8 mouse cellular contexts compared by ENCODE assay signal in the genomic region with DNA sequence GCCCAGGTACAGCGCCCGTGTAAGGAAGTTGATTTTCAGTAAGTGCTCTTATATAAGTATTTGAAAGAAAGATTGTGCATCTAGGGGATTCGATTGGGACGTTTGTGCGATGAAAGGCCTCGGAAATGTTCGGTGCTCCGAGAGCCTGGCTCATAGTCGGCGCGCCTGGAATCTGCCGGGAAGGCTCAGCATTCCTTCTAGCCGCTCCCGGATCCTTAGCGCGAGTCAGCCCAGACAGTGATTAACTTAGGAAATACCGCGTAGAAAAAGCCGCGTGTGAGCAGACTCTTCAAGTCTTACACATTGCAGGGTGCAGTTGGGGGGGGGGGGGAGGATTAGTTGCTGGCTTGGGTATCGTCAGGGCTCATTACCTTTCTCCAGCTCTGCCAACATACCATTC. TPM values are rescaled to one million over a fixed set of nuclear protein-coding genes. Genes with fewer than 3 reads are reported as not detected.
A peak's percentile ranks its signal among the peaks of the same experiment; 100 is the strongest.
DNase-seq lines count a peak whose midpoint lies in the region; ATAC-seq lines count a peak whose summit lies in the region.

No protein-coding gene starts in this region.

- intact Hi-C loops in left cerebral cortex, postnatal 36 days (cut with DNase I): loop anchor here (5.0 kb wide), 2 partner anchors 91 to 149 kb away; a partner anchor contains a TSS

- no peaks in the 10 kb centered on the region for H3K9me3 ChIP-seq in forebrain, embryonic 16.5 days (ENCODE audit: control insufficient read depth, low read length)
- no peaks in the 10 kb centered on the region for H3K9me3 ChIP-seq in midbrain, embryonic 16.5 days (replicated peaks; ENCODE audit: control insufficient read depth, low read length, poor library complexity, severe bottlenecking)

- peak overlapping the region; percentile 83 for H3K4me3 ChIP-seq in forebrain, embryonic 16.5 days (replicated peaks; ENCODE audit: low read length)
- peak overlapping the region; percentile 87 for H3K4me3 ChIP-seq in midbrain, embryonic 16.5 days (ENCODE audit: low read depth, low read length)

- 0% methylated on average over 21 of the region's 21 CpGs for WGBS in forebrain, embryonic 16.5 days
- WGBS in midbrain, embryonic 16.5 days: under 1% methylated on average over 21 of the region's 21 CpGs

- peak overlapping the region; percentile 92 for H3K27ac ChIP-seq in forebrain, embryonic 16.5 days (ENCODE audit: low read length)
- H3K27ac ChIP-seq in midbrain, embryonic 16.5 days (ENCODE audit: low read length): peak overlapping the region; percentile 98

- peak; percentile 39 to 47 for DNase-seq in frontal cortex, postnatal 36 days (ENCODE audit: low spot score in 2 of 2)
- DNase-seq in frontal cortex, postnatal 14 days (ENCODE audit: low spot score in 2 of 2): no peak
- peak; percentile 21 for DNase-seq in MN1 (ENCODE audit: low spot score)
- DNase-seq in left cerebral cortex, postnatal 36 days (ENCODE audit: low spot score in 2 of 2): peak; percentile 28 to 31
- DNase-seq in layer of hippocampus, postnatal 36 days: no peak
- no peak for DNase-seq in B cell, adult 2 months

- H3K4me2 ChIP-seq in forebrain, embryonic 16.5 days (ENCODE audit: low read length): peak overlapping the region; percentile 75
- peak overlapping the region; percentile 96 for H3K4me2 ChIP-seq in midbrain, embryonic 16.5 days (ENCODE audit: low read length)

- H3K27me3 ChIP-seq in forebrain, embryonic 16.5 days (replicated peaks; ENCODE audit: control insufficient read depth, insufficient read depth, low read length): no peaks in the 10 kb centered on the region
- no peaks in the 10 kb centered on the region for H3K27me3 ChIP-seq in midbrain, embryonic 16.5 days (ENCODE audit: control insufficient read depth, insufficient read depth, low read depth, low read length)

- H3K36me3 ChIP-seq in forebrain, embryonic 16.5 days (ENCODE audit: control insufficient read depth, insufficient read depth): peaks cover 2% of the 10 kb centered on the region
- peaks cover 10% of the 10 kb centered on the region; the same call in 1 of the 2 replicates for H3K36me3 ChIP-seq in midbrain, embryonic 16.5 days (ENCODE audit: control insufficient read depth, insufficient read depth, low read length)

- ATAC-seq in forebrain, embryonic 16.5 days: 0 out of 2 replicates have a peak, but pooled peaks have one; percentile 9
- peak; percentile 9; the same call in 1 of the 2 replicates for ATAC-seq in midbrain, embryonic 16.5 days

- H3K9ac ChIP-seq in forebrain, embryonic 16.5 days (replicated peaks; ENCODE audit: low read depth, low read length): peak overlapping the region; percentile 99
- H3K9ac ChIP-seq in midbrain, embryonic 16.5 days (ENCODE audit: low read depth, low read length): peak overlapping the region; percentile 98

- H3K4me1 ChIP-seq in forebrain, embryonic 16.5 days (replicated peaks; ENCODE audit: control insufficient read depth, insufficient read depth, low read length): peaks cover 52% of the 10 kb centered on the region
- peaks cover 45% of the 10 kb centered on the region for H3K4me1 ChIP-seq in midbrain, embryonic 16.5 days (ENCODE audit: control insufficient read depth, insufficient read depth, low read length)

RNA-seq across cellular contexts. Expression of a gene that starts 2.2 kb away (rescaled TPM):
- 53.4 and 62.5 TPM in 2 replicates for polyA plus RNA-seq in forebrain, embryonic 16.5 days (2015; fragmentation: Nextera tagmentation; extraction: Ambion mirVana)
- total RNA-seq in left cerebral cortex, postnatal 36 days (2021): 10 to 100 TPM; 18.5 to 24.3 TPM
- 58.4 and 62.9 TPM in 2 replicates for polyA plus RNA-seq in midbrain, embryonic 16.5 days (2015; fragmentation: Nextera tagmentation; extraction: Ambion mirVana)
- total RNA-seq in layer of hippocampus, postnatal 36 days (2021): 10 to 100 TPM; 17.2 to 18.6 TPM

Comparison
In these comparisons a context has a peak if more than half of its experiments do, and no peak if none do; other contexts are left out.
1. DNase-seq: peak in frontal cortex, postnatal 36 days (2 of 2), MN1 (single experiment) and left cerebral cortex, postnatal 36 days (2 of 2); none in frontal cortex, postnatal 14 days (0 of 2), layer of hippocampus, postnatal 36 days (0 of 2) and B cell, adult 2 months (0 of 2).